Mouse (Mus musculus) stomach, embryonic 16.5 days (tissue): ENCODE results near the gene Rnf43. TPM values are rescaled to one million over a fixed set of nuclear protein-coding genes. Genes with fewer than 3 reads are reported as not detected.

Source experiments
- ATAC-seq: fragments of 200-750 bp; cut with Nextera tagmentation; 2 replicates; pipeline ENCODE4 v1.8.0; 2017; ENCODE audit warnings: moderate number of reproducible peaks, moderate TSS enrichment; ENCODE audit not compliant: insufficient read depth, low FRiP score
- H3K27ac ChIP-seq: fragments of 300-500 bp; sonication (generic); 2 replicates; pipeline ENCODE4 v1.5.1; 2014; ENCODE audit warnings: low read length
- H3K27me3 ChIP-seq: fragments of 300-500 bp; sonication (generic); 2 replicates; pipeline ENCODE4 v1.6.1; 2014; ENCODE audit warnings: low read length, control low read depth, mixed read lengths; ENCODE audit not compliant: control insufficient read depth, insufficient read depth
- H3K36me3 ChIP-seq: fragments of 300-500 bp; sonication (generic); 2 replicates; pipeline ENCODE4 v1.6.1; 2014; ENCODE audit warnings: low read length; ENCODE audit not compliant: control insufficient read depth, insufficient read depth
- H3K4me1 ChIP-seq: fragments of 300-500 bp; sonication (generic); 2 replicates; pipeline ENCODE4 v1.6.1; 2014; ENCODE audit warnings: low read length, control low read depth, mixed read lengths; ENCODE audit not compliant: control insufficient read depth, insufficient read depth
- H3K4me2 ChIP-seq: fragments of 300-500 bp; sonication (generic); 2 replicates; pipeline ENCODE4 v1.6.1; 2014; ENCODE audit warnings: low read depth, low read length, mixed read lengths
- H3K4me3 ChIP-seq: fragments of 300-500 bp; sonication (generic); replicated peaks from 2 replicates; pipeline ENCODE4 v1.5.1; 2014; ENCODE audit warnings: mild to moderate bottlenecking, low read length
- H3K9ac ChIP-seq: fragments of 300-500 bp; sonication (generic); 2 replicates; pipeline ENCODE4 v1.6.1; 2014; ENCODE audit warnings: low read length
- H3K9me3 ChIP-seq: fragments of 300-500 bp; sonication (generic); replicated peaks from 2 replicates; pipeline ENCODE4 v1.6.1; 2016; ENCODE audit warnings: low read length, control low read depth; ENCODE audit not compliant: control insufficient read depth
- WGBS: fragments of 180-500 bp; shearing (Covaris S2); extraction: QIAGEN DNeasy Blood & Tissue Kit; methylation state at CpG from one replicate; pipeline ENCODE4 v1.1.7; 2014; 5-methylcytosine and 5-hydroxymethylcytosine counted together
- polyA plus RNA-seq: library from polyadenylated mRNA; unstranded; fragments of >200 nt; fragmentation: Nextera tagmentation; extraction: Ambion mirVana; gene quantifications from 2 replicates; pipeline ENCODE4 v1.2.1, GENCODE M21; 2015

Rnf43 gene
- polyA plus RNA-seq, 1 experiment from 2014 or later = 14.7 TPM

DNA sequence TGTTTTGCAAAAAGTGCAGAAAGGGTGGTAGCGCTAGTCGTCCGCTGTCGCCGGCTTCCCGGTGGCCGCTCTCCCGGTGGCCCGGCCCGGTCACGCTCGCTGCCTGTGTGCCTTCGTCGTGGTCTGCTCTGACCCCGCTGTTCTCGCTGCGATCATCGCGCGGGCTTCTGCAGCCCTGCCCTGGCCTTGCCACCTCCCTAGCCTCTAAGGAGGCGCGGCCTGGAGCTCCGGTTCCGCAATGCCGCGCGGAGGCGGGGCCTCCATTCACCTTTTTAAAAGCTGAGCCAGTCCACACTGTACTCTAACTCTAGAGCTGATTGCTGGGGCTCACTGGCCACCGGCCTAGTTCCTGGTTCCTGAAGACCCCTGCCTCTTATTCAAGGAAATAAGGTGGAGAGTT, 23.3 kb upstream of the Rnf43 start:
- no peak overlapping the region for H3K27ac ChIP-seq

DNA sequence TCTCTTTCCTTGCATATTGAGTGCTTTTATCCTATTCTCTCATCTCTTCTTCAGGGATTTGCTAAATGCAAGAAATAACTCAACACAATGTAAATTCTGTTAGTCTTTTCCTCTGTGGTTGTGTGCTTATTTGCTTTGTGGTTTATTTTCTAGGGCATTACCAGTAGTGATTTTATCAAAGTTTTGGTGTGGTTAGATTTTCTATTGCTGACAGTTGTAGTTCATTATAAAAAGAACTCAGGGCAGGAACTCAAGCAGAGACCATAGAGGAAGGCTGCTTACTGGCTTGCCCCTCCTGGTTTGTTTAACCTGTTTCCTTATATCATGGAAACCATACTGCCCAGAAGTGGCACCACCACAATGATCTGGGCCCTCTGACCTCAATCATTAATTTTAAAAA, 19.7 kb upstream of the Rnf43 start:
- Histone ChIP-seq H3K4me2 (no peak overlapping the region), H3K9me3 (no peaks in the 10 kb centered on the region), H3K4me1 (0 out of 2 replicates have a peak, but pooled peaks cover 3% of the 10 kb centered on the region), H3K4me3 (no peak overlapping the region), H3K36me3 (no peaks in the 10 kb centered on the region), H3K9ac (no peak overlapping the region), H3K27me3 (no peaks in the 10 kb centered on the region), H3K27ac (no peak overlapping the region)
- no peak for ATAC-seq

More for the DNA sequence above, 23.3 kb upstream of the Rnf43 start:
- WGBS = 0% methylated on average over 29 of the region's 29 CpGs
- peak overlapping the region; percentile 91 for H3K4me2 ChIP-seq
- peak overlapping the region; percentile 53 for H3K4me3 ChIP-seq
- ATAC-seq = peak; percentile 93
- 0 out of 2 replicates have a peak, but pooled peaks cover 3% of the 10 kb centered on the region for H3K4me1 ChIP-seq
- H3K9ac ChIP-seq = peak overlapping the region; percentile 88
- H3K27me3 ChIP-seq = no peaks in the 10 kb centered on the region
- no peaks in the 10 kb centered on the region for H3K36me3 ChIP-seq
- H3K9me3 ChIP-seq = no peaks in the 10 kb centered on the region

DNA sequence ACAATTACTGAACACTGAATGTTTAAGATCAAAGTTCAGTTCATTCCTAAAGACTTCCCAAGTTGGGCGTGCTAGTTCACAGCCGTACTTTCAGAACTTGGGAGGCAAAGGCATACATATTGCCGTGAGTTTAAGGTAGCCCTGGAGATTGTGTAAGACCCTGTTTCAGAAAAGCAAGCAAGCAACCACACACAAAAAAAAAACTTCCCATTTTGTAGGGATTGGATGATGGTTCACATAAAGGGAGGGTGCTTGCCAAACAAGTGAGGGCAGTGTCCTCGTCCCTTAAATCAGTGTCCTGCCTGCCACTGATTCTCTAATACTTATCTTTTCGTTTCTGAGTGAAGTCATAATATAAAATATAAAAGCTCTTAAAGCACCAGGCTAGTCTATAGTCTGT, 7.8 kb upstream of the Rnf43 start:
- no peak for ATAC-seq
- 65% methylated on average over 5 of the region's 5 CpGs for WGBS

DNA sequence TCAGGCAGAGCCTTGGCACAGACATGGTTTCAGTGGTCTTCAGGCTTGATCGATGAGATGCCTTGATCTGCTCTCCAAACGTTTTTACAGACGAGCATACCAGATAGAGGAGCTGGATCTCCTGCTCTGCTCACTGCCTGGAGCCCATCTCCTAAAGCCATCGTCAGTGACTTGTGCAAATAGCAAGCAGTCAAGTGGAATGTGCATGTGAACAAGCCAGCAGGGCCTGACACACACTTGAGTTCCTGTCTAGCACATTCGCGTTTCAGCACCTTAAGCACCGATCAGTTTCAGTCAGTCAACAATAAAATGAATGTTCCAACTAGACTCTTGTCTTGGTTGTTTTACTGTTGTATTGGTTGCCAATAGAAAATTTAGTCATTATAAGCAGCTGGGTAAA, 3.3 kb upstream of the Rnf43 start:
- Histone ChIP-seq H3K4me3 (no peak overlapping the region), H3K9ac (no peak overlapping the region), H3K9me3 (no peaks in the 10 kb centered on the region), H3K4me2 (no peak overlapping the region), H3K27ac (no peak overlapping the region), H3K4me1 (no peaks in the 10 kb centered on the region), H3K36me3 (no peaks in the 10 kb centered on the region), H3K27me3 (no peaks in the 10 kb centered on the region)
- ATAC-seq = no peak
- 60% methylated on average over 7 of the region's 7 CpGs for WGBS

More for the DNA sequence above, 7.8 kb upstream of the Rnf43 start:
- H3K4me1 ChIP-seq = no peaks in the 10 kb centered on the region
- H3K27ac ChIP-seq = no peak overlapping the region
- H3K36me3 ChIP-seq = no peaks in the 10 kb centered on the region
- H3K4me3 ChIP-seq = no peak overlapping the region
- H3K9me3 ChIP-seq = no peaks in the 10 kb centered on the region
- H3K4me2 ChIP-seq = no peak overlapping the region
- H3K27me3 ChIP-seq = no peaks in the 10 kb centered on the region
- H3K9ac ChIP-seq = no peak overlapping the region

DNA sequence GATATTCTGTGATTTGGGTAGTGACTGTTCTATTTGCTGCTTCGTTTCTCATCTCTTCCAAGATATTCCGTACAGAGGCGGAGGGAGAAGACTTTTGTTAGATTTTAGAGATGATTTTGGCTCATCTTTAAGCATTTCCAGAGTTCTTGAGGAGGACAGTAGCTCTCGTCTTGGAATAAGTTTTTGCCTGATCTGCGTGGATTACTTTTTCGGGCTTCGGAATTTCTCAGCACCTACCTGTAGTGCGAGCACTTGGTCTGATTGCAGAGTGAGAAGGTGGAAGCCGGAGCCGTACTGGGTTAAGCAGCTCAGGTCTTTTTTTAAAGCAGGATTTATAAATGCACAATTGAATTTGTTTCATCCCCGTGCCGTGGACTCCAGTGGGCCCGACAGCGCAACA, 300 bp downstream of the Rnf43 start:
- no peak for ATAC-seq
- Histone ChIP-seq H3K9me3 (no peaks in the 10 kb centered on the region), H3K4me1 (no peaks in the 10 kb centered on the region), H3K4me2 (peak overlapping the region; percentile 51), H3K9ac (peak overlapping the region; percentile 68), H3K27me3 (no peaks in the 10 kb centered on the region), H3K27ac (peak overlapping the region; percentile 69), H3K4me3 (peak overlapping the region; percentile 47), H3K36me3 (no peaks in the 10 kb centered on the region)
- WGBS = 10% methylated on average over 14 of the region's 14 CpGs

DNA sequence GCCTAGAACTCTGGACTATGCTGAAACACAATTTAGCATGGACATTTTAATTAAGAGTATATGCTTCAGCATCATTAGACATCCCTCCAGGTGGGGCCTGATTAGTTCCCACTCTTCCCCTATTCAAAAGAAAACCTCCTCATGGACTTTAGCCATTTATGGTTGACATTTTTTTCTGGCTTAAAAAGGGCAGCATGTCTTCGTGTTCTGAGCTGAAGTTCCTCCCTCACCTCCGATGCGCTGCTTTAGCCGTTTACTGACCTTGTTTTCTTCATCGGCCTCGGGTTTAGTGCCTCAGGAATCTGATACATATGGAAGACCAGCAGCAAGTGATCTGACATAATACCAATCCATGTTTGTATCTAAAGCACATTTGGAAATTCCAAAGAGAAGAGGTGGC, 1.4 kb downstream of the Rnf43 start:
- ATAC-seq = no peak
- no peaks in the 10 kb centered on the region for H3K9me3 ChIP-seq
- no peaks in the 10 kb centered on the region for H3K27me3 ChIP-seq
- peak overlapping the region; percentile 51 for H3K4me2 ChIP-seq
- peak overlapping the region; percentile 68 for H3K9ac ChIP-seq
- WGBS = 55% methylated on average over 6 of the region's 6 CpGs
- peak overlapping the region; percentile 13; the same call in 1 of the 2 replicates for H3K27ac ChIP-seq
- no peaks in the 10 kb centered on the region for H3K4me1 ChIP-seq
- H3K4me3 ChIP-seq = peak overlapping the region; percentile 47
- H3K36me3 ChIP-seq = no peaks in the 10 kb centered on the region

DNA sequence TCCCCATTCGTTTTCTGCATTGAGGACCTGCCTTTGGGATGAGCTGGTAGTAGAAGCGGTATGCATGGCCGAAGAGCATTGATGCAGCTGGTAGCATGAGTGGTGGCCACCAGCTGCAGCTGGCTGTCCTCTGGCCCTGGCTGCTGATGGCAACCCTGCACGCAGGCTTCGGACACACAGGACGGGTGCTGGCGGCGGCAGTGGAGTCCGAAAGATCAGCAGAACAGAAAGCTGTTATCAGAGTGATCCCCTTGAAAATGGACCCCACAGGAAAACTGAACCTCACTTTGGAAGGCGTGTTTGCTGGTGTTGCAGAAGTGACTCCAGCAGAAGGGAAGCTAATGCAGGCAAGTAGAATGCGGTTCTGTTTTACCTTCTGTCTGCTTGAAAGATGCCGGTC, 2.0 kb downstream of the Rnf43 start:
- WGBS = 63% methylated on average over 12 of the region's 12 CpGs
- Histone ChIP-seq H3K27ac (peak overlapping the region; percentile 13; the same call in 1 of the 2 replicates), H3K9ac (peak overlapping the region; percentile 68), H3K4me3 (peak overlapping the region; percentile 47), H3K4me1 (no peaks in the 10 kb centered on the region), H3K36me3 (no peaks in the 10 kb centered on the region), H3K9me3 (no peaks in the 10 kb centered on the region), H3K4me2 (peak overlapping the region; percentile 51), H3K27me3 (no peaks in the 10 kb centered on the region)
- no peak for ATAC-seq

DNA sequence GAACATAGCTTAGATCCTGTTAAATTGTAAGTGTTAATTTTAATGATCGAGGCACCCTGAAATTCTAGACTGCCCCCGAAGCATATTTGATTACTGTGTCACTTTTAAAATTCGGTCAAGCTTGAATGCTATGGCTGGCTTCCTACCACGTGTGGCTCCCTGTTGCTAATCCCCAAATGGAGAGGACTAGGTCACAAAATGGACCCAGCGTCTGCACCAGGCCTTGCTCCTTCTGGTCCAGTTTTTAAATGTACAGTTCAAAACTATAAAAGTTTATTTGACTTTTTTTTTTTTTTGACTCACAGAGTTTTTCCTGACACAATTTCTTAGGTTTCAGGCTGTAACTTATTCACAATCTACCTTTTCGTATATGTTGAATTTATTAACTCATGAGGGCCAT, 2.7 kb downstream of the Rnf43 start:
- Histone ChIP-seq H3K4me2 (peak overlapping the region; percentile 13; the same call in 1 of the 2 replicates), H3K4me1 (no peaks in the 10 kb centered on the region), H3K9me3 (no peaks in the 10 kb centered on the region), H3K36me3 (no peaks in the 10 kb centered on the region), H3K27me3 (no peaks in the 10 kb centered on the region), H3K27ac (no peak overlapping the region), H3K4me3 (peak overlapping the region; percentile 34), H3K9ac (peak overlapping the region; percentile 55; the same call in 1 of the 2 replicates)
- 62% methylated on average over 6 of the region's 6 CpGs for WGBS
- ATAC-seq = no peak

DNA sequence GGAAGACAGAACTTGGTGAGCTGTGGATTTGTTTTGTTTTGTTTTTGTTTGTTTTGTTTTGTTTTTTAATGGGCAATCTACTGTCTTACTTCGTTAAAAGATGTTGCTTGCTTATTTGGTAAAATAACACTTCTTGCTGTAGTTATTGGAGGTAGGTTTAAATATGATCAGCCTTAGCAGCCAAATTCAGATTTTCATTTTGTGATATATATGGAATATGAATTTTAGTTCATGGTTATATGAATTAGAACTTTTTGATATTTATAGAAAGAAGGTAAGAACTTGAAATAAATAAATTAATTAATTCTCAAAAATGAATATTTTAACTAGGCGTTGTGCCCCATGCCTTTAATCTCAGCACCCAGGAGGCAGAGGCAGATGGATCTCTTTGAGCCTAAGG, 3.1 kb downstream of the Rnf43 start:
- Histone ChIP-seq H3K9me3 (no peaks in the 10 kb centered on the region), H3K9ac (peak overlapping the region; percentile 55), H3K4me2 (peak overlapping the region; percentile 32), H3K36me3 (no peaks in the 10 kb centered on the region), H3K27ac (no peak overlapping the region), H3K27me3 (no peaks in the 10 kb centered on the region), H3K4me1 (no peaks in the 10 kb centered on the region), H3K4me3 (peak overlapping the region; percentile 34)
- no peak for ATAC-seq
- 58% methylated on average over 2 of the region's 2 CpGs for WGBS
